Mouse (Mus musculus): ENCODE results near the gene Med15. TPM values are rescaled to one million over a fixed set of nuclear protein-coding genes. Genes with fewer than 3 reads are reported as not detected.
"Not testable (repeated sequence)": the region's sequence is repeated elsewhere in the genome, so short reads cannot be mapped to it uniquely, and the experiment has no call there.

Med15 gene
- total and polyA plus RNA-seq, 2 experiments from 2014 or later, result 45.6 to 46.9 TPM

DNA sequence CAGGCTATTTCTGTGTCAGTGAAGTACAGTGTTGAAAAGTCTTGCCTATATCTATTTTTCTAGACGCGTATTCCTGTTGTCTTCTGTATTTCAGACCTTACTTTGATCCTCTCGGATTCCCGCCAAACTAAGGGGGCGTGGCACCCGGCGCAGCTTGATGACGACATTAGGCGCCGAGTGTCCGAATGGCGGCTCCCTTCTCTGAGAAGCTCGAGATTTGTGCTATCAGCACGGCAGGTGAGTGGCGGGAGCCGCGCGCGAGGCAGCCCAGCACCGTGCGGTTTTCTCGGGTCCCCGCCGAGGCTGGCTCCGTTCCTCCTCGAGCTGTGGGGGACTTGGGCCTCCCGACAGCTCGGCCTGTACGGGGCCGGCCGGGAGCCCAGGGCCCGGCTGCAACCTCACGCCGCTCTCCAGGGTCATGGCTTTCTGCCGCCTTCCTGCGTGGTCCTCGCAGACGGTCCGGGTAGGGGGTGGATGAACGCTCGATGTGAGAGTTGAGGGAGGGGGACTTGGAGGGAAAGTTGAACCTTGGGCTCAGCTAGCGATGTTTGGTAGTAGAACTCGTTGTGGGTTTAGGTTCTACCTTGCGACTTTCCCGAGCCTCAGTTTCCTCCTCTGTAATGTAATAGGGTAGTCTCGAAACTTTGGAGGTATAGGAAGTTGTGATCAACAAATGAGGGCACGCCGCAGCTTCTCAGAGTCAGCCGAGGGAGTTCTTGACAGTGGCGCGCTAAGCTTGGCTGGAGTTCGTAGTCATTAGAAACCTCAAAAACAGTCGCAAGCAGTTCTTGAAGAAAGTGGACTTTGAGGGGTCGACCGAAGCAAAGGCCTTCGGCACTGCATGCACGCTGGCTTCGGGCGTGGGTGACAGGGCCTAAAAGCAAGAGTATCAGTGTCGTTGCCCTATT lies 113.2 kb downstream of the Med15 start, which contains the start of gene Smpd4:
TSS of gene Smpd4 (plus strand) at position 157 of the 908 bp plus-strand sequence.
- Histone ChIP-seq H3K36me3 (ENCODE audit: insufficient read depth) (peaks cover 10% of the 10 kb centered on the region; the same call in 1 of the 2 replicates), H3K4me3 (ENCODE audit: low read depth, low read length) (peak within 1 kb of the TSS; percentile 75), H3K27me3 (ENCODE audit: insufficient read depth, low read length) (no peaks in the 10 kb centered on the region), H3K9me3 (ENCODE audit: low read length) (no peaks in the 10 kb centered on the region), H3K27ac (ENCODE audit: low read depth, low read length) (0 out of 2 replicates have a peak within 1 kb of the TSS, but pooled peaks have one; percentile 10), H3K4me1 (ENCODE audit: insufficient read depth) (peaks cover 6% of the 10 kb centered on the region; the same call in 1 of the 2 replicates), H3K9ac (peak within 1 kb of the TSS; percentile 72), H3K4me2 (ENCODE audit: low read depth) (peak within 1 kb of the TSS; percentile 68)
- TF ChIP-seq CTCF (IDR thresholded peaks at IDR 0.05; ENCODE audit: low read depth), result no peak
- ATAC-seq, result peak; percentile 72
- DNase-seq, result peak; percentile 93
- WGBS, result 2% methylated on average over 60 of the region's 60 CpGs

DNA sequence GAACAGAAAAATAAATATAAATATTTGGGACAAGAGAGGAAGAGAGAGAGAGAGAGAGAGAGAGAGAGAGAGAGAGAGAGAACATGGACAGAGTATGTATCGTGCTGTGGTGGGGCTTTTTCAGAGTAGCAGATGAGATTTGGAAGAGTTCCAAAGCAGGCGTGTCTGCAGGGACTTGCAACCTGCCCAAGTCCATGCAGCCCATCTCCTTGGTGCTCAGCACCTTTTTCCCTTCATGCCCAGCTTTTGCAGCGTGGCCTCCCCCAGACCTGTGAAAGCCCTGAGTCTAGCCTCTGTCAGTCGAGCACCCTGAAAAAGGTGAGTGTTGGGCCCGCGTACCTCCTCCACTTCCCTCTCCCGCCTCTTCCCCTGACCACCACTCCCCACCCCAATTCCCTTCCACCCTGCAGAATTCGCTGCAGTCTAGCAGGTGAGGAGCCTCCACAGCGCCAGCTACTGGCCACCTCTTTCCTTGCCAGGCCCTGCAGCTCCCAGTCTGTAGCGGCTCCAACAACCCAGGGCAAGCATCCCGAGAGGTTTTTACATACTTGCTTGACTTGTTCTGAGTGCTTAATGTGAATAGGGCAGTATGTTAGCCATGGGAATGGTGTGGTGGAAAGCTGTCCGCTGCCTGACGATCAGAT lies 114.6 kb downstream of the Med15 start:
- no peaks in the 10 kb centered on the region for H3K27me3 ChIP-seq (ENCODE audit: insufficient read depth, low read length)
- H3K9ac ChIP-seq, result no peak overlapping the region
- no peak overlapping the region for H3K4me2 ChIP-seq (ENCODE audit: low read depth)
- H3K4me1 ChIP-seq (ENCODE audit: insufficient read depth), result peaks cover 6% of the 10 kb centered on the region; the same call in 1 of the 2 replicates
- ATAC-seq, result 0 out of 2 replicates have a peak, but pooled peaks have one; percentile 28
- peak; percentile 72 for TF ChIP-seq CTCF (IDR thresholded peaks at IDR 0.05; ENCODE audit: low read depth)
- 16% methylated on average over 13 of the region's 13 CpGs for whole genome bisulfite sequencing
- H3K9me3 ChIP-seq (ENCODE audit: low read length), result no peaks in the 10 kb centered on the region
- DNase-seq, result peak; percentile 58
- no peak overlapping the region for H3K4me3 ChIP-seq (ENCODE audit: low read depth, low read length)
- no peak overlapping the region for H3K27ac ChIP-seq (ENCODE audit: low read depth, low read length)
- peaks cover 6% of the 10 kb centered on the region; the same call in 1 of the 2 replicates for H3K36me3 ChIP-seq (ENCODE audit: insufficient read depth)

DNA sequence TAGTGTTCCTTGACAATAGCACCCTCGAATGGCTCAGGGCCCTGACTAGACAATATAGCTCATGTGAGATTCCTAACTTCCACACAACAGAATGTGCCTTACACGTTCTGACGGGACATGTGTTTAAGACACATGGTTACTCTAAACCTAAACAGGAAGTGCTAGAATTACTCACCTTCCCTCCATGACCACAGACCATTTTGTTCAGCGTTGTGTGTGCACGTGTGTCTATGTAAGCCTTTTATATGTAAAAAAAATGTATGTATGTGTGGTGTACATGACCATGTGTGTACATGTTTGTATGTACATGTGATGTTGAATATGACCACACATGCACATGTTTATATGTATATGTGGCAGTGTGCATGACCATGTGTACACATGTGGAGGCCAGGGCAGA lies 116.5 kb downstream of the Med15 start:
- H3K36me3 ChIP-seq (ENCODE audit: insufficient read depth), result no peaks in the 10 kb centered on the region
- ATAC-seq (no peak), DNase-seq (no peak)
- peaks cover 6% of the 10 kb centered on the region; the same call in 1 of the 2 replicates for H3K4me1 ChIP-seq (ENCODE audit: insufficient read depth)
- no peak overlapping the region for H3K4me3 ChIP-seq (ENCODE audit: low read depth, low read length)
- no peak overlapping the region for H3K4me2 ChIP-seq (ENCODE audit: low read depth)
- WGBS, result 91% methylated on average over 5 of the region's 5 CpGs
- no peaks in the 10 kb centered on the region for H3K27me3 ChIP-seq (ENCODE audit: insufficient read depth, low read length)
- no peak overlapping the region for H3K27ac ChIP-seq (ENCODE audit: low read depth, low read length)
- H3K9ac ChIP-seq, result no peak overlapping the region
- no peak for TF ChIP-seq CTCF (IDR thresholded peaks at IDR 0.05; ENCODE audit: low read depth)
- no peaks in the 10 kb centered on the region for H3K9me3 ChIP-seq (ENCODE audit: low read length)

DNA sequence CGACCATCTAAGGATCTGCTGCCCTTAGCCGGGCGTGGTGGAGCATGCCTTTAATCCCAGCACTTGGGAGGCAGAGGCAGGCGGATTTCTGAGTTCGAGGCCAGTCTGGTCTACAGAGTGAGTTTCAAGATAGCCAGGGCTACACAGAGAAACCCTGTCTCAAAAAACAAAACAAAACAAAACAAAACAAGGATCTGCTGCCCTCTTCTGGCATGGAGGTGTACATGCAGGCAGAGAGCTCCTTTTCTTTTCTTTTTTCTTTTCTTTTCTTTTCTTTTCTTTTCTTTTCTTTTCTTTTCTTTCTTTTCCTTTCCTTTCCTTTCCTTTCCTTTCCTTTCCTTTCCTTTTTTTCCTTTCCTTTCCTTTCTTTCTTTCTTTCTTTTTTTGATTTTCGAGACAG lies 118.0 kb downstream of the Med15 start:
- H3K4me3 ChIP-seq (ENCODE audit: low read depth, low read length); ATAC-seq; H3K27me3 ChIP-seq (ENCODE audit: insufficient read depth, low read length); H3K4me1 ChIP-seq (ENCODE audit: insufficient read depth); H3K36me3 ChIP-seq (ENCODE audit: insufficient read depth); H3K4me2 ChIP-seq (ENCODE audit: low read depth); H3K27ac ChIP-seq (ENCODE audit: low read depth, low read length); DNase-seq; H3K9ac ChIP-seq; H3K9me3 ChIP-seq (ENCODE audit: low read length): not testable (repeated sequence)
- 88% methylated on average over 6 of the region's 6 CpGs for whole genome bisulfite sequencing
- TF ChIP-seq CTCF (IDR thresholded peaks at IDR 0.05; ENCODE audit: low read depth), result peak; percentile 61

DNA sequence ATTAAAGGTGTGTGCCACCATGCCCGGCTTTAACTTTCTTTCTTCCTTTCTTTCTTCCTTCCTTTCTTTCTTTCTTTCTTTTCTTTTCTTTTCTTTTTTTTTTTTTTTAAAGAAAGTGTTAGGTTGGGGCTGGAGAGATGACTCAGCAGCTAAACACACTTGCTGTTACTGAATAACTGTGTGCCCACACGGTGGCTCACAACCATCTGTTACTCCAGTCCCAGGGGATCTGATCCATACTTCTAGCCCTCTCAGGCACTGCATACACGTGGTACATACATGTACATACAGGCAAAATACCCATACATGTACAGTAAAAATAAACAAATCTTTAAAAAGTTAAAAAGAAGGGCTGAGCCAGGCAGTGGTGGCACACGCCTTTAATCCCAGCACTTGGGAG lies 121.3 kb downstream of the Med15 start:
- no peak overlapping the region for H3K4me2 ChIP-seq (ENCODE audit: low read depth)
- 71% methylated on average over 4 of the region's 4 CpGs for WGBS
- TF ChIP-seq CTCF (IDR thresholded peaks at IDR 0.05; ENCODE audit: low read depth), result no peak

DNA sequence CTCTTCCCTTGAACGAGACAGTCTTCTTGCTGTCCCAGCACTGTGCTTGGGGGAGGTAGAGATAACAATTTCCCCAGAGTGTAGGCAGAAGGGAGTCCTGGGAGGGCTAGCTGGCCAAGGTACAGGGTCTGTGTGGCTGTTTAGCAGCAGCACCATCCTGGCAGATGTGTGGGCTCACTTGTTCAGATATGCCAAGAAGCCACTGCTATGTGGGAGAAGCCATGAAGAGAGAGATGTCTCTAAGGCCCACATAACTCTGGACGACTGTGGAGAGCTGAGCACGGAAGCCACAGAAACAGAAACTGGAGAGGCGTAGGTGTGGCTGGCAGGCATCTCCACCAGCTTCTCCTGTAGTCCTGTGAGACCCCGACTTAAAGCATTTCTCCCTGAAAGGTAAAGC lies 127.0 kb downstream of the Med15 start:
- 78% methylated on average over 5 of the region's 5 CpGs for WGBS
- no peak for TF ChIP-seq CTCF (IDR thresholded peaks at IDR 0.05; ENCODE audit: low read depth)
- Histone ChIP-seq H3K27ac (ENCODE audit: low read depth, low read length) (0 out of 2 replicates have a peak overlapping the region, but pooled peaks have one; percentile 45), H3K4me3 (ENCODE audit: low read depth, low read length) (no peak overlapping the region), H3K4me1 (ENCODE audit: insufficient read depth) (0 out of 2 replicates have a peak, but pooled peaks cover 8% of the 10 kb centered on the region), H3K9ac (no peak overlapping the region), H3K4me2 (ENCODE audit: low read depth) (no peak overlapping the region), H3K36me3 (ENCODE audit: insufficient read depth) (no peaks in the 10 kb centered on the region), H3K9me3 (ENCODE audit: low read length) (no peaks in the 10 kb centered on the region), H3K27me3 (ENCODE audit: insufficient read depth, low read length) (no peaks in the 10 kb centered on the region)
- DNase-seq (no peak), ATAC-seq (peak; percentile 16; the same call in 1 of the 2 replicates)

More for the DNA sequence above, 121.3 kb downstream of the Med15 start:
- Histone ChIP-seq H3K9ac (no peak overlapping the region), H3K4me1 (ENCODE audit: insufficient read depth) (no peaks in the 10 kb centered on the region), H3K27ac (ENCODE audit: low read depth, low read length) (no peak overlapping the region), H3K36me3 (ENCODE audit: insufficient read depth) (no peaks in the 10 kb centered on the region), H3K9me3 (ENCODE audit: low read length) (no peaks in the 10 kb centered on the region), H3K4me3 (ENCODE audit: low read depth, low read length) (no peak overlapping the region), H3K27me3 (ENCODE audit: insufficient read depth, low read length) (no peaks in the 10 kb centered on the region)
- ATAC-seq, result no peak
- no peak for DNase-seq
